Mouse (Mus musculus): ENCODE results near the gene Epha4. TPM values are rescaled to one million over a fixed set of nuclear protein-coding genes. Genes with fewer than 3 reads are reported as not detected.
A peak's percentile ranks its signal among the peaks of the same experiment; 100 is the strongest.

The Epha4 gene
- total RNA-seq, 2 experiments from 2014 or later: 0.09 to 1.2 TPM

DNA sequence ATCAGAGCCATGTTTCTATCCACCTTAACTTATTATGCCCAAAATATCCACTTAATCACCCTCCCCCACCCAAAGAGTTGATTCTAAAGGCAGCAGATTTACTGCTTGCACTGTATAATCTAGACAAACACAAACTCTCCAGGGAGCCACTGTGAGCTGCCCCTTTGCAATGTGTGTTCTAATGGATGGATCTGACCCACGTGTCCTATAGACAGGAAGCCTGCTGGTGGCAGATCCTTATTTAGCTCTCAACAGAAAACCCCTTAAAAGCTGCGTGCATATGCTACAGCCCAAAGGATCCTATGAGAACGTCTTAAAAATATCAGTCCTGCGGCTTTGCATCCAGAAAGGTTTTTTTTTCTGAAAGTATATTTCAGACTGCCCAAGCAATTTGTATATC is 98.0 kb downstream of the Epha4 start:
- no peak for ATAC-seq (replicated peaks; ENCODE audit: low FRiP score, low TSS enrichment, poor library complexity, severe bottlenecking)

DNA sequence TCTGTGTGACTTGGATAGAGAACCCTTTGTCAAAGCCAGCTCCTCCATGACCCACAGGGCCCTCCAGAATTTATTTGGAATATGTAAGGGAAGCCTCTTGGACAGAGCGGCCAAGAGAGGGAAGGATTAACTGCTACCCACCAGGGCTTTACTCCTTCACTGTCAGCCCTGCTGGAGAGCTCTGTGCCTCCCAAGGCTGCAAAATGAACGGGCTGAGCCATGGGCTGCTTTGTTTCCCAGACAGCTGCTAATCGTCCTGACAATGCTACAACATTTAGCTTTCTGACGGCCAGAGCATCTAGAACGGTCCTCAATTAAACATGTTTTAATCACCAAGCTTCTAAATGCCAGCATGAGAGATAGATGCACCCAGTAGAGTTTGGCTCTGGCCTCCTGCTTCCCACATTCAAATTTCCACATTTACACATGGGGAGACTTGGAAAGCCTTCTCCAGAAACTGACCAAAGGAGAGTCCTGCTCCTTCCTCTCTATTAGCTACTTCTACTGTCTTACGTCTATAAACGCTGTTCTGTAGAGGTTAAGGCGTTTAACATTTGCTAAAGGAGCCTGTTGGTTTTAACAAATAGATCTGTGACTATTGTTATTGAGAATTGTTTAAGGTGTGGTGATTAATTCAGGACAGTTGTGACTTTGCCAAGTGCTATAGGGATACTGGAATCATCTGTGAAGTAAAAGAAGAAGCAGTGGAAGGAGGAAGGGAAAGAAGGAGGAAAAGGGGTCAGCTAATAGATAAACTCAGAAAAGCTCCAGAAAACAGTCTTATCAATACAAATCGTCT is 101.8 kb downstream of the Epha4 start:
- no peak for ATAC-seq (replicated peaks; ENCODE audit: low FRiP score, low TSS enrichment, poor library complexity, severe bottlenecking)

- ATAC-seq (replicated peaks; ENCODE audit: low FRiP score, low TSS enrichment, poor library complexity, severe bottlenecking): peak; percentile 72
These were observed 102.6 kb downstream of the Epha4 start for GRCm38 (mm10) chr1:77412285-77412684.

GRCm38 (mm10) chr1:77411222-77411621 is 103.7 kb downstream of the Epha4 start:
- ATAC-seq (replicated peaks; ENCODE audit: low FRiP score, low TSS enrichment, poor library complexity, severe bottlenecking): no peak

- no peak for ATAC-seq (replicated peaks; ENCODE audit: low FRiP score, low TSS enrichment, poor library complexity, severe bottlenecking)
These were observed 104.2 kb downstream of the Epha4 start for GRCm38 (mm10) chr1:77410716-77411115.

DNA sequence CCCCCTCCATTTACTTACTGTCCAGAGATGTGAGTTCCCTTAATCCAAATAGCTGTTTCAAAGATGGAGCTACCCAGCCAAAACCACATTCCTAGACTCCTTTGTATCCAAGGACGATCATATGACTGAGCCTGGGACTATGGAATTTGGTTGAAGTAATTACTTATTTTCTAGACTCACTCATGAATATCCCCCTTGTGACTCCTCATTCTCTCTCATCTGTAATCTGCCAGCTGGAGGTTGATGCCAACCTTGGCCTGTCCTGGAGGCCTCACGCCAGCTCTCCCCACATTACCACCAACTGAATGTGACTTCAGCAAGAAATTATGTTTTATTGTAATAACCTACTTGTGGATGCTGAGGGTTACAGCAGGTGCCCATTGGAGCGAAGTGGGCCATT is 104.7 kb downstream of the Epha4 start:
- ATAC-seq (replicated peaks; ENCODE audit: low FRiP score, low TSS enrichment, poor library complexity, severe bottlenecking): no peak

DNA sequence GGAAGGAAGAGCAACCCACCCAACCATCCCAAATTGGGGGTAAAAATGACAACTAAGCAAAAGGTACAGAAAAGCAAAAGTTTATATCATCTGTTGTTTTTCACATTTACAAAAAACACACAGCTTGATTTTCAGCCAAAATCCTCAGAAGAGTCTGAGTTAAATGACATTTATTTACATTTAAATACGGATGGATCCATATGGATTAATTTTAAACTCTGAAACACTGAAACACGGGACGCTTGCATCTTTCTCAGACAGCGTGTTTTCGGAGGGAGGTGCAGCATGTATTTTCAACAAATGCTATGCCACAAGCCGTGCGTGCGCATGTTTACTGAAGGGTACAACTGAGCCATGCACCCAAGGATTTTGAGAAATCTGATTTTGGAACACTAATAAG is 105.4 kb downstream of the Epha4 start:
- no peak for ATAC-seq (replicated peaks; ENCODE audit: low FRiP score, low TSS enrichment, poor library complexity, severe bottlenecking)

GRCm38 (mm10) chr1:77407417-77407816 is 107.5 kb downstream of the Epha4 start:
- ATAC-seq (replicated peaks; ENCODE audit: low FRiP score, low TSS enrichment, poor library complexity, severe bottlenecking): peak; percentile 62

GRCm38 (mm10) chr1:77406631-77407030 is 108.3 kb downstream of the Epha4 start:
- ATAC-seq (replicated peaks; ENCODE audit: low FRiP score, low TSS enrichment, poor library complexity, severe bottlenecking): no peak

- ATAC-seq (replicated peaks; ENCODE audit: low FRiP score, low TSS enrichment, poor library complexity, severe bottlenecking): no peak
These were observed 110.4 kb downstream of the Epha4 start for GRCm38 (mm10) chr1:77404537-77404936.

DNA sequence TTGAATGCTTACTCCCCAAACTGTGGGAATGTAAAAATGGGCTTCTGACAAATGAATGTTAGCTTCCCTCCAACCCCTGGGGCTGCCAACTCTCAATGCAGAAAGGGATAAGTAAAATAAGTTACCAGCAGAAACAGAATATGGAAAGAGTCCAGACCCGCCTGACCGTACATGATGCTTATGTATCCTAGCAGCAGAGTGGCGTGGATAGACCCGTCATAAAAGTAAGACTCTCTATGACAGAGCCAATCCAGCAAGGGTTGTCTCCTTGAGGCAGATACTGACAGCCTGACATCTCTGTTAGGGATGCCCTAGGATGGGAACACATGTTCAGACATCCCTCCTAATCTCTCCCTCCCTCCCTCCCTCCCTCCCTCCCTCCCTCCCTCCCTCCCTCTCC is 111.9 kb downstream of the Epha4 start:
- ATAC-seq (replicated peaks; ENCODE audit: low FRiP score, low TSS enrichment, poor library complexity, severe bottlenecking): no peak

DNA sequence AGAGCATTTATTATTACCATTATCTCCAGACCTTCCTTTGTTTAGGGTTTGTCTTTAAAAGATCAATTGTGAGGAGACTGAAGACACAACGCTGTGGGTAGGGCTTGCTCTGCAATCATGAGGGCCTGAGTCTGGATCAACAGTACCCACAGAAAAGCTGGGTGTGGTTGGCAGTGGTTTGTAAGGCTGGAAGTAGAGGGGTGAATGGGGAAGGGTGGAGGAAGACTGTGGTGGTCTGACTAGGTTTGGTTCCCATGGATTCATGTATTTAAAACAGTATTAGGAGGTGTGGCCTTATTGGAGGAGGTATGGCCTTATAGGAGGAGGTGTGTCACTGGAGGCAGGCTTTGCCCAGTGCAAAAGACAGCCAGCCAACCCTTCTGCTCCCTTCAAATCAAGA is 113.4 kb downstream of the Epha4 start:
- ATAC-seq (replicated peaks; ENCODE audit: low FRiP score, low TSS enrichment, poor library complexity, severe bottlenecking): peak; percentile 65

GRCm38 (mm10) chr1:77391590-77391989 is 123.3 kb downstream of the Epha4 start:
- no peak for ATAC-seq (replicated peaks; ENCODE audit: low FRiP score, low TSS enrichment, poor library complexity, severe bottlenecking)

DNA sequence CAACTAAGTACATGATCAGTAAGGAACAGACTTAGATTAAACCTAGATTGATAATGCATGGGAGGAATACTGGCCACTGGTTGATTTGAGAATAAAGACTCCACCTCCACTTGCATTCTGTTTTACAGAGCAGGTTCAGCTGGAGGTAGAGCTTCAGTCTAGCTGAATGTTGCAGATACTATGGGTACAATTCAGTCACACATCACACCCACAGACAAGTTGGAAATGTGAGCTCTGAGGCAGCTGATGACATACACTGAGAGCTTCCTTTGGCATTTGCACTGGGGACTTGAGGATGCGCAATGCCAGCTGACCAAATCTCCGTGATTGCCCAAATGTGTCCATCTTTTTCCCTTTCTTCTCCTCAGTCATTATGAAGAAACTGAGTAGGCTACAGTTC is 125.8 kb downstream of the Epha4 start:
- ATAC-seq (replicated peaks; ENCODE audit: low FRiP score, low TSS enrichment, poor library complexity, severe bottlenecking): no peak

DNA sequence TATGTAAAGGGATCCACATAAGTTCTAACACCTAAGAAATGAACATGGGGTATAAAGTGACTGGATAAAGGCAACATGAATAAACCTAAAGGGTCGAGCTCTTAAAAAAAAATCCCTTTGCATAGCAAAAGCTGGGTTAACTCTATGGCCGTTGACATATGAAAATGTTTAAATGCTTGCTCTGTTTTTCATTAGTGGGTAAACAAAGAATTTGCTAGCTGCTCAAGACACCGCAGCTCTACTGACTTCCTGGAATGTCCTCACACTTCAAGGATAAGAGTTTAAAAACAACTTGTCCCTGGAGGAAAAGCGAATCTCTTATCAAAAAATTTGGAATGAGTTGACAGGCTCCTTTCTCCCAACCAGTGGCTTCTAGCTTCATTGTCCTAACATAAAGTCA is 126.3 kb downstream of the Epha4 start:
- no peak for ATAC-seq (replicated peaks; ENCODE audit: low FRiP score, low TSS enrichment, poor library complexity, severe bottlenecking)

DNA sequence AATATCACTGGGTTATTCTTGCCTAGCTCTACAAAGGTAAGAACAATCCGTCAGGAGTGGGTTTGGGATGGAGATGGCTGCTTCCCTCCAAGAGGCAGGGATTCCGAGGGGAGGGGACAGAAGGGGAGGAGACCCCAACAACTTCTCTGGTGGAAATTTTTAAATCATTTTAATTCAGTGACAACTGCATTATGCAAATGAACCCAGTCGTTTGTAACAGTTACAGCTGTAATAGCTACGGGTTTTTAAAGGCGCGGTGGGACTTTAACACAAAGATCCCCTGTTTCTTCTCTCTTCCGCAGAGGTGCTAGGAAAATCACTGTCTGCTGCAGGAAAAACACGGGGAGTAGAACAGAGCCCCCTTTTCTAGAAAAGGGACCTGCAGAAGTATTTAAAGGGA is 129.3 kb downstream of the Epha4 start:
- ATAC-seq (replicated peaks; ENCODE audit: low FRiP score, low TSS enrichment, poor library complexity, severe bottlenecking): no peak

GRCm38 (mm10) chr1:77383466-77383865 is 131.4 kb downstream of the Epha4 start:
- ATAC-seq (replicated peaks; ENCODE audit: low FRiP score, low TSS enrichment, poor library complexity, severe bottlenecking): no peak

- ATAC-seq (replicated peaks; ENCODE audit: low FRiP score, low TSS enrichment, poor library complexity, severe bottlenecking): no peak
These were observed 137.3 kb downstream of the Epha4 start for GRCm38 (mm10) chr1:77377550-77377980.

DNA sequence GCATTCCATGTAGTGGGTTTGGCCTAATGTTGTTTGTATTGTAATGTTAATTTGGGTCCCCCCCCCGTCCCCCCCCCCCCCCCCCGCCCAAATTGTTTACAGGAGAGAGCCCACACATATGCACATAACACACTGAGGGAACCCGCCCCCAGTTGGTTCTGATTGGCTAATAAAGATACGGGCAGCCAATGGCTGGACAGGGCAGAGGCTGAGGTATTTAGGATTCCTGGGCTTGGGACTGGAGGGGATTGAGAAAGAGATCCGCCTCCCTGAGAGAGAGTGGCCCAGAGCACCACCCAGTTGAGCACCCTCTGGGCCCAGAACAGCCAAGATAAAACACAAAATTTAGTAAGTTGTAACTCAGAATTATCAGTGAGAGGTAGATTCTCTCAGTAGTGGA is 140.8 kb downstream of the Epha4 start:
- ATAC-seq (replicated peaks; ENCODE audit: low FRiP score, low TSS enrichment, poor library complexity, severe bottlenecking): no peak

- ATAC-seq (replicated peaks; ENCODE audit: low FRiP score, low TSS enrichment, poor library complexity, severe bottlenecking): no peak
These were observed 144.0 kb downstream of the Epha4 start for GRCm38 (mm10) chr1:77370921-77371320.

GRCm38 (mm10) chr1:77369255-77369837 is 145.5 kb downstream of the Epha4 start:
- peak; percentile 98 for ATAC-seq (replicated peaks; ENCODE audit: low FRiP score, low TSS enrichment, poor library complexity, severe bottlenecking)
